Mouse (Mus musculus) MEL (cell line): ENCODE measurements around the gene Nxpe5.

Experiments used
- CTCF ChIP-seq, 3 experiments: IDR thresholded peaks in 2 of 3; conservative IDR thresholded peaks in 1 of 3; 2 replicates each; pipeline ENCODE4 v1.5.1; 2011 to 2012; ENCODE audit warnings: low read length in 3 of 3, low read depth in 2 of 3, mild to moderate bottlenecking in 2 of 3, improper control_type of control experiment in 1 of 3, inconsistent platforms in 1 of 3, mixed read lengths in 1 of 3, moderate library complexity in 1 of 3; ENCODE audit not compliant: control insufficient read depth in 1 of 3, insufficient read depth in 1 of 3, poor library complexity in 1 of 3, severe bottlenecking in 1 of 3
- HCFC1 ChIP-seq: IDR thresholded peaks from 2 replicates; pipeline ENCODE4 v1.6.1; 2012; ENCODE audit warnings: low read depth, mild to moderate bottlenecking, inconsistent platforms, low read length, improper control_type of control experiment, moderate library complexity
- KAT2A ChIP-seq: conservative IDR thresholded peaks from 2 replicates; pipeline ENCODE4 v1.6.1; 2012; ENCODE audit warnings: low read depth, low read length, improper control_type of control experiment, inconsistent platforms
- POLR2A ChIP-seq, 2 experiments: IDR thresholded peaks; 2 replicates each; pipeline ENCODE4 v1.6.1; 2011 to 2012; ENCODE audit warnings: low read length in 2 of 2, mild to moderate bottlenecking in 2 of 2, control low read depth in 1 of 2, improper control_type of control experiment in 1 of 2, low read depth in 1 of 2, moderate library complexity in 1 of 2; ENCODE audit not compliant: control insufficient read depth in 1 of 2, insufficient read depth in 1 of 2, poor library complexity in 1 of 2
- ZKSCAN1 ChIP-seq: IDR thresholded peaks from 2 replicates; pipeline ENCODE4 v1.6.1; 2012; ENCODE audit warnings: low read depth, mild to moderate bottlenecking, inconsistent platforms, low read length, improper control_type of control experiment, moderate library complexity

GRCm38 (mm10) chr5:138265712-138266111, 40.0 kb downstream of the Nxpe5 start:
- TF ChIP-seq KAT2A, result no peak
- TF ChIP-seq ZKSCAN1, result no peak
- TF ChIP-seq CTCF (IDR thresholded peaks at IDR 0.05 in 2 of 3, conservative IDR thresholded peaks at IDR 0.05 in 1 of 3; ENCODE audit: control insufficient read depth in 1 of 3, insufficient read depth in 1 of 3, low read depth in 2 of 3, low read length in 3 of 3, poor library complexity in 1 of 3, severe bottlenecking in 1 of 3), result no peak
- no peak for TF ChIP-seq POLR2A (IDR thresholded peaks at IDR 0.05; ENCODE audit: control insufficient read depth in 1 of 2, insufficient read depth in 1 of 2, low read depth in 1 of 2, low read length in 2 of 2, poor library complexity in 1 of 2)
- TF ChIP-seq HCFC1, result no peak
